Mouse (Mus musculus) neutrophil, adult 5-6 weeks (primary cell): Measurements from ENCODE around the gene Lrrc56. TPM values are rescaled to one million over a fixed set of nuclear protein-coding genes. Genes with fewer than 3 reads are reported as not detected.
"Not testable (repeated sequence)": the region's sequence is repeated elsewhere in the genome, so short reads cannot be mapped to it uniquely, and the experiment has no call there.

Source experiments
- ATAC-seq: fragments of 151-379, 151-347 bp; 2 replicates; pipeline ENCODE4 v1.8.0; 2017; ENCODE audit warnings: mild to moderate bottlenecking, moderate TSS enrichment; ENCODE audit not compliant: insufficient number of reproducible peaks, poor library complexity, low FRiP score, severe bottlenecking; ENCODE audit errors: extremely low read depth
- total RNA-seq: library from RNA; stranded (forward); fragments of 200-1000 nt; gene quantifications from 2 replicates; pipeline ENCODE4 v1.2.3, GENCODE M21; 2017

The Lrrc56 gene
- total RNA-seq, 1 experiment from 2014 or later, result 1.9 TPM

GRCm38 (mm10) chr7:141231111-141231510 is 37.2 kb downstream of the Lrrc56 start:
- no peak for ATAC-seq

GRCm38 (mm10) chr7:141231551-141231950 is 37.6 kb downstream of the Lrrc56 start:
- ATAC-seq, result no peak

GRCm38 (mm10) chr7:141250486-141250885 is 56.5 kb downstream of the Lrrc56 start:
- ATAC-seq, result not testable (repeated sequence)

GRCm38 (mm10) chr7:141256159-141256558 is 62.2 kb downstream of the Lrrc56 start:
- ATAC-seq, result no peak

Other genes starting within 250 kb of the Lrrc56 start
- 12.8 and 18.0 TPM in 2 replicates for gene Ifitm5, start 243.9 kb upstream of the Lrrc56 start, total RNA-seq
- gene Gm45717, start 238.2 kb upstream of the Lrrc56 start, total RNA-seq, result not detected in 2 replicates
- 514 and 537 TPM in 2 replicates for gene Ifitm2, start 238.2 kb upstream of the Lrrc56 start, total RNA-seq
- 416 and 446 TPM in 2 replicates for gene Ifitm1, start 226.9 kb upstream of the Lrrc56 start, total RNA-seq
- 187 and 230 TPM in 2 replicates for gene Ifitm3, start 183.4 kb upstream of the Lrrc56 start, total RNA-seq
- gene Ifitm6, start 176.2 kb upstream of the Lrrc56 start, total RNA-seq, result 105 and 120 TPM in 2 replicates
- gene Gm17387, start 165.0 kb upstream of the Lrrc56 start, total RNA-seq, result not detected in 2 replicates
- gene B4galnt4, start 133.1 kb upstream of the Lrrc56 start, total RNA-seq, result not detected in 2 replicates
- 10.5 and 11.0 TPM in 2 replicates for gene Pkp3, start 115.9 kb upstream of the Lrrc56 start, total RNA-seq
- 21.0 and 21.9 TPM in 2 replicates for gene Sigirr, start 93.6 kb upstream of the Lrrc56 start, total RNA-seq
- not detected in 2 replicates for gene Ano9, start 76.4 kb upstream of the Lrrc56 start, total RNA-seq
- gene Ptdss2, start 71.8 kb upstream of the Lrrc56 start, total RNA-seq, result 4.2 and 6.3 TPM in 2 replicates
- gene Rnh1, start 21.3 kb upstream of the Lrrc56 start, total RNA-seq, result 41.0 and 51.8 TPM in 2 replicates
- gene Hras, start 152 bp upstream of the Lrrc56 start, total RNA-seq, result 13.7 and 23.8 TPM in 2 replicates
- 2.6 and 3.2 TPM in 2 replicates for gene Lmntd2, start 19.9 kb downstream of the Lrrc56 start, total RNA-seq
- 7.1 and 9.0 TPM in 2 replicates for gene Rassf7, start 21.7 kb downstream of the Lrrc56 start, total RNA-seq
- 82.6 and 97.8 TPM in 2 replicates for gene Phrf1, start 34.6 kb downstream of the Lrrc56 start, total RNA-seq
- gene Irf7, start 72.3 kb downstream of the Lrrc56 start, total RNA-seq, result 122 and 134 TPM in 2 replicates
- gene Cdhr5, start 82.6 kb downstream of the Lrrc56 start, total RNA-seq, result not detected in 2 replicates
- not detected in 2 replicates for gene Sct, start 85.0 kb downstream of the Lrrc56 start, total RNA-seq
- gene Drd4, start 97.8 kb downstream of the Lrrc56 start, total RNA-seq, result not detected in 2 replicates
- gene Deaf1, start 133.5 kb downstream of the Lrrc56 start, total RNA-seq, result 23.2 and 27.9 TPM in 2 replicates
- gene Tmem80, start 133.6 kb downstream of the Lrrc56 start, total RNA-seq, result 24.2 and 24.7 TPM in 2 replicates
- 3.1 and 7.9 TPM in 2 replicates for gene Eps8l2, start 144.7 kb downstream of the Lrrc56 start, total RNA-seq
- 1,594 and 1,707 TPM in 2 replicates for gene Taldo1, start 198.0 kb downstream of the Lrrc56 start, total RNA-seq
- gene Gatd1, start 220.0 kb downstream of the Lrrc56 start, total RNA-seq, result 16.8 and 21.9 TPM in 2 replicates
- 0.25 TPM in 1 of 2 replicates, not detected in the other for gene Cend1, start 235.3 kb downstream of the Lrrc56 start, total RNA-seq
- gene Slc25a22, start 243.7 kb downstream of the Lrrc56 start, total RNA-seq, result 4.9 and 9.7 TPM in 2 replicates
- 2.9 and 6.5 TPM in 2 replicates for gene Pidd1, start 249.9 kb downstream of the Lrrc56 start, total RNA-seq